Mouse (Mus musculus) liver, embryonic 15.5 days (tissue): ENCODE measurements at regions not wholly inside any gene's neighbourhood (a gene's known extent, or its start where the extent isn't known, plus 50 kb on each side); places are given as distances from the start of the nearest gene placed in this dataset.

ENCODE experiments used
- ATAC-seq: fragments of 200-750 bp; cut with Nextera tagmentation; 2 replicates; pipeline ENCODE4 v1.8.0; 2017; ENCODE audit warnings: moderate number of reproducible peaks, mild to moderate bottlenecking, moderate library complexity; ENCODE audit not compliant: insufficient read depth
- H3K27ac ChIP-seq: fragments of 300-500 bp; sonication (generic); replicated peaks from 2 replicates; pipeline ENCODE4 v1.5.1; 2015; ENCODE audit warnings: mild to moderate bottlenecking, inconsistent platforms
- H3K27me3 ChIP-seq: fragments of 300-500 bp; sonication (generic); 2 replicates; pipeline ENCODE4 v1.6.1; 2015; ENCODE audit warnings: mild to moderate bottlenecking, inconsistent platforms
- H3K36me3 ChIP-seq: fragments of 300-500 bp; sonication (generic); replicated peaks from 2 replicates; pipeline ENCODE4 v1.6.1; 2015; ENCODE audit warnings: moderate library complexity, mild to moderate bottlenecking, inconsistent platforms
- H3K4me1 ChIP-seq: fragments of 300-500 bp; sonication (generic); replicated peaks from 2 replicates; pipeline ENCODE4 v1.6.1; 2015; ENCODE audit warnings: inconsistent platforms
- H3K4me2 ChIP-seq: fragments of 300-500 bp; sonication (generic); 2 replicates; pipeline ENCODE4 v1.6.1; 2015; ENCODE audit warnings: moderate library complexity, mild to moderate bottlenecking, inconsistent platforms
- H3K4me3 ChIP-seq: fragments of 300-500 bp; sonication (generic); replicated peaks from 2 replicates; pipeline ENCODE4 v1.5.1; 2015; ENCODE audit warnings: mild to moderate bottlenecking, inconsistent platforms
- H3K9ac ChIP-seq: fragments of 300-500 bp; sonication (generic); 2 replicates; pipeline ENCODE4 v1.6.1; 2015; ENCODE audit warnings: moderate library complexity, mild to moderate bottlenecking, inconsistent platforms
- H3K9me3 ChIP-seq: fragments of 300-500 bp; sonication (generic); replicated peaks from 2 replicates; pipeline ENCODE4 v1.6.1; 2016; ENCODE audit warnings: inconsistent platforms
- WGBS: fragments of 180-500 bp; shearing (Covaris S2); methylation state at CpG from one replicate; pipeline ENCODE4 v1.1.7; 2015; ENCODE audit warnings: mixed read lengths; ENCODE audit not compliant: insufficient replicate concordance; 5-methylcytosine and 5-hydroxymethylcytosine counted together

GRCm38 (mm10) chr5:46791051-46791450, 933.6 kb upstream of the Lcorl start:
- no peak overlapping the region for H3K27ac ChIP-seq
- ATAC-seq, result no peak
- no peaks in the 10 kb centered on the region for H3K36me3 ChIP-seq
- no peak overlapping the region for H3K9ac ChIP-seq
- no peaks in the 10 kb centered on the region for H3K27me3 ChIP-seq
- no peak overlapping the region for H3K4me2 ChIP-seq
- no peaks in the 10 kb centered on the region for H3K9me3 ChIP-seq
- H3K4me3 ChIP-seq, result no peak overlapping the region
- WGBS, result 36% methylated on average over 3 of the region's 3 CpGs
- no peaks in the 10 kb centered on the region for H3K4me1 ChIP-seq

GRCm38 (mm10) chr5:46790536-46790935, 933.1 kb upstream of the Lcorl start:
- H3K9ac ChIP-seq, result no peak overlapping the region
- H3K27ac ChIP-seq, result no peak overlapping the region
- H3K36me3 ChIP-seq, result no peaks in the 10 kb centered on the region
- no peaks in the 10 kb centered on the region for H3K27me3 ChIP-seq
- ATAC-seq, result no peak
- H3K9me3 ChIP-seq, result no peaks in the 10 kb centered on the region
- H3K4me2 ChIP-seq, result no peak overlapping the region
- H3K4me1 ChIP-seq, result no peaks in the 10 kb centered on the region
- WGBS, result 68% methylated on average over 3 of the region's 3 CpGs
- no peak overlapping the region for H3K4me3 ChIP-seq

- Histone ChIP-seq H3K9me3 (no peaks in the 10 kb centered on the region), H3K4me1 (no peaks in the 10 kb centered on the region), H3K36me3 (no peaks in the 10 kb centered on the region), H3K4me3 (no peak overlapping the region), H3K9ac (no peak overlapping the region), H3K27ac (no peak overlapping the region), H3K4me2 (no peak overlapping the region), H3K27me3 (no peaks in the 10 kb centered on the region)
- ATAC-seq, result no peak
- WGBS, result 67% methylated on average over 3 of the region's 3 CpGs
These were observed 929.7 kb upstream of the Lcorl start for GRCm38 (mm10) chr5:46787079-46787478.

- no peak overlapping the region for H3K4me3 ChIP-seq
- no peaks in the 10 kb centered on the region for H3K4me1 ChIP-seq
- WGBS, result 78% methylated on average over 5 of the region's 5 CpGs
- ATAC-seq, result no peak
- no peaks in the 10 kb centered on the region for H3K9me3 ChIP-seq
- H3K4me2 ChIP-seq, result no peak overlapping the region
- H3K36me3 ChIP-seq, result no peaks in the 10 kb centered on the region
- H3K27ac ChIP-seq, result no peak overlapping the region
- H3K27me3 ChIP-seq, result no peaks in the 10 kb centered on the region
- no peak overlapping the region for H3K9ac ChIP-seq
These were observed 898.7 kb upstream of the Lcorl start for GRCm38 (mm10) chr5:46756094-46756493.

- Histone ChIP-seq H3K27ac (no peak overlapping the region), H3K4me1 (no peaks in the 10 kb centered on the region), H3K9ac (no peak overlapping the region), H3K4me2 (no peak overlapping the region), H3K9me3 (no peaks in the 10 kb centered on the region), H3K36me3 (no peaks in the 10 kb centered on the region), H3K27me3 (no peaks in the 10 kb centered on the region), H3K4me3 (no peak overlapping the region)
- 69% methylated on average over 2 of the region's 2 CpGs for WGBS
- ATAC-seq, result no peak
These were observed 882.7 kb upstream of the Lcorl start for GRCm38 (mm10) chr5:46740034-46740582.

- H3K36me3 ChIP-seq, result no peaks in the 10 kb centered on the region
- H3K27ac ChIP-seq, result no peak overlapping the region
- ATAC-seq, result no peak
- no peak overlapping the region for H3K9ac ChIP-seq
- H3K4me1 ChIP-seq, result no peaks in the 10 kb centered on the region
- WGBS, result 73% methylated on average over 3 of the region's 3 CpGs
- no peaks in the 10 kb centered on the region for H3K9me3 ChIP-seq
- H3K4me3 ChIP-seq, result no peak overlapping the region
- H3K4me2 ChIP-seq, result no peak overlapping the region
- H3K27me3 ChIP-seq, result no peaks in the 10 kb centered on the region
These were observed 875.1 kb upstream of the Lcorl start for GRCm38 (mm10) chr5:46732510-46732909.

- H3K4me1 ChIP-seq, result no peaks in the 10 kb centered on the region
- no peak overlapping the region for H3K9ac ChIP-seq
- H3K36me3 ChIP-seq, result no peaks in the 10 kb centered on the region
- no peak for ATAC-seq
- 74% methylated on average over 5 of the region's 5 CpGs for WGBS
- no peak overlapping the region for H3K4me3 ChIP-seq
- H3K9me3 ChIP-seq, result no peaks in the 10 kb centered on the region
- H3K27me3 ChIP-seq, result no peaks in the 10 kb centered on the region
- H3K4me2 ChIP-seq, result no peak overlapping the region
- no peak overlapping the region for H3K27ac ChIP-seq
These were observed 874.6 kb upstream of the Lcorl start for GRCm38 (mm10) chr5:46732025-46732424.

GRCm38 (mm10) chr5:46731297-46731696, 873.9 kb upstream of the Lcorl start:
- ATAC-seq, result no peak
- H3K36me3 ChIP-seq, result no peaks in the 10 kb centered on the region
- H3K4me2 ChIP-seq, result no peak overlapping the region
- no peak overlapping the region for H3K4me3 ChIP-seq
- no peaks in the 10 kb centered on the region for H3K27me3 ChIP-seq
- H3K4me1 ChIP-seq, result no peaks in the 10 kb centered on the region
- H3K9me3 ChIP-seq, result no peaks in the 10 kb centered on the region
- H3K9ac ChIP-seq, result no peak overlapping the region
- WGBS, result 73% methylated on average over 3 of the region's 3 CpGs
- no peak overlapping the region for H3K27ac ChIP-seq

- Histone ChIP-seq H3K4me3 (no peak overlapping the region), H3K4me1 (no peaks in the 10 kb centered on the region), H3K9ac (no peak overlapping the region), H3K27me3 (no peaks in the 10 kb centered on the region), H3K36me3 (no peaks in the 10 kb centered on the region), H3K27ac (no peak overlapping the region), H3K9me3 (no peaks in the 10 kb centered on the region), H3K4me2 (no peak overlapping the region)
- WGBS, result 56% methylated on average over 3 of the region's 3 CpGs
- no peak for ATAC-seq
These were observed 852.2 kb upstream of the Lcorl start for GRCm38 (mm10) chr5:46709596-46709995.

- no peaks in the 10 kb centered on the region for H3K9me3 ChIP-seq
- H3K27me3 ChIP-seq, result no peaks in the 10 kb centered on the region
- no peaks in the 10 kb centered on the region for H3K36me3 ChIP-seq
- H3K4me2 ChIP-seq, result no peak overlapping the region
- H3K9ac ChIP-seq, result no peak overlapping the region
- no peak for ATAC-seq
- H3K4me3 ChIP-seq, result no peak overlapping the region
- WGBS, result 59% methylated on average over 1 of the region's 1 CpGs
- no peaks in the 10 kb centered on the region for H3K4me1 ChIP-seq
- no peak overlapping the region for H3K27ac ChIP-seq
These were observed 850.4 kb upstream of the Lcorl start for GRCm38 (mm10) chr5:46707845-46708244.

- no peaks in the 10 kb centered on the region for H3K36me3 ChIP-seq
- H3K27ac ChIP-seq, result no peak overlapping the region
- no peaks in the 10 kb centered on the region for H3K27me3 ChIP-seq
- H3K4me1 ChIP-seq, result no peaks in the 10 kb centered on the region
- no peak overlapping the region for H3K9ac ChIP-seq
- ATAC-seq, result no peak
- H3K4me2 ChIP-seq, result no peak overlapping the region
- H3K9me3 ChIP-seq, result no peaks in the 10 kb centered on the region
- WGBS, result 72% methylated on average over 5 of the region's 5 CpGs
- H3K4me3 ChIP-seq, result no peak overlapping the region
These were observed 849.6 kb upstream of the Lcorl start for GRCm38 (mm10) chr5:46707021-46707420.

- no peaks in the 10 kb centered on the region for H3K27me3 ChIP-seq
- no peak for ATAC-seq
- H3K4me1 ChIP-seq, result no peaks in the 10 kb centered on the region
- H3K27ac ChIP-seq, result no peak overlapping the region
- no peaks in the 10 kb centered on the region for H3K9me3 ChIP-seq
- H3K9ac ChIP-seq, result no peak overlapping the region
- no peak overlapping the region for H3K4me2 ChIP-seq
- H3K36me3 ChIP-seq, result no peaks in the 10 kb centered on the region
- no peak overlapping the region for H3K4me3 ChIP-seq
These were observed 820.6 kb upstream of the Lcorl start for GRCm38 (mm10) chr5:46678007-46678406.
